Mouse (Mus musculus): ENCODE data around the gene Cptp.

DNA sequence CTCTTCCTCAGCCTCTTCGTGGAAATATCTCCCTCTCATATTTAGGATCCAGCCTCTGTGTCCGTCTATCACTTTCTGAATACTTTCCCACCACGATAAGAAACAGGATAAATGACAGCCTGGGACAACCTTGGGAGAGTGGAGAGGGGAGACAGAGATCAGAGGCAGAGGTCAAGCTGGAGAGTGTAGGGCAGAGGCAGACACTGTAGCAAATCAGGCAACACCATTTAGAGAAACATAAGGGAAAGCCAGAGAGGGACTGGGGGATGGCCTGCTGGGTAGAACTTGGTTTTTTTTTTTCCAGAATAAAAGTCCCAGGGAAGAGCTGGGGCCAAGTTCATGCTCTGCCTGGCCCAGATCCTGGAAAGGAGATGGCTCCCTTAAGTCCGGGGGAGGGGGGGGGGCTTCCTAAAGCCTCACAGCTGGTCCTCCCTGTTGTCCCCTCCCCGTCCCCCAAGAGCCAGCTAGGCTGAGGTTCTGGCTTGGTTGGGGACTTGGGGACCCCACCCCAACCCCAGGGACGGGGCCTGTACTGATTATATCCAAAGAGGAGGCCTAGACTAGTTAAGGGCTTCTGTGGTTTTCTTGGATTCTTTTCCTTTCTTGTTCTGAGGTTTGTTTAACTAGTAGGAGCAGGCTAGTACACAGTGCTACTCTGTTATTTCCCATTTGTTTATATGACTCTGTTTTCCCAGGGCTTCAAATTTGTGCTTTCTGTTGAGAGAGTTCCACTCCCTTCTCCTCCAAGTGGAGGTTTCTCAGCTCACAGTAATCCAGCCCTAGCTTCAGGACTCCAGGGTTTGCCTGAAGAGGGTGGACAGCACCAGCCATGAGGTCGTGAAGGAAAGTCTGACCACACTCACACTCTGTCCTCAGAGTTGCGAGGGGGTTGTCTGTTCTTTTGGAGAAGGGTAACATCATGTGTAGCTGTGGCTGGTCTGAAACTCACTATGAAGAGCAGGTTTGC lies 30.8 kb downstream of the Cptp start:
- TF ChIP-seq CTCF (IDR thresholded peaks at IDR 0.05; ENCODE audit: low read depth), result no peak
- no peak for TF ChIP-seq EP300 (IDR thresholded peaks at IDR 0.05; ENCODE audit: low read depth)
